Mouse (Mus musculus): Measurements from ENCODE around the gene Lingo3.

- TF ChIP-seq CTCF (IDR thresholded peaks at IDR 0.05; ENCODE audit: insufficient read depth, low read depth, low read length), result no peak
- no peak for TF ChIP-seq POLR2A (IDR thresholded peaks at IDR 0.05; ENCODE audit: insufficient read depth, low read depth, low read length)
Measured at GRCm38 (mm10) chr10:80876028-80876427, 32.2 kb upstream of the Lingo3 start.

All from olfactory bulb, adult 2 months (tissue).